Mouse (Mus musculus) CH12.LX (cell line): ENCODE data around the gene Efna3. TPM values are rescaled to one million over a fixed set of nuclear protein-coding genes. Genes with fewer than 3 reads are reported as not detected.

Experiments
- DNase-seq: peaks from one replicate; pipeline ENCODE4 v3.0.0-alpha.2; 2013; ENCODE audit errors: extremely low read depth
- H3K27ac ChIP-seq: 2 replicates; pipeline ENCODE4 v1.5.1; 2012; ENCODE audit warnings: low read depth, mild to moderate bottlenecking, control low read depth, moderate library complexity; ENCODE audit not compliant: insufficient read depth
- H3K27me3 ChIP-seq: replicated peaks from 2 replicates; pipeline ENCODE3; 2012; ENCODE audit warnings: inconsistent platforms
- H3K36me3 ChIP-seq, 2 experiments: replicated peaks in 1 of 2; 2 replicates each; pipeline versions ENCODE3 to v1.6.1; 2012; ENCODE audit warnings: inconsistent platforms in 1 of 2, low read length in 1 of 2, mild to moderate bottlenecking in 1 of 2, mixed read lengths in 1 of 2, moderate library complexity in 1 of 2; ENCODE audit not compliant: control insufficient read depth in 1 of 2, insufficient read depth in 1 of 2
- H3K4me1 ChIP-seq, 2 experiments: 2 replicates each; pipeline ENCODE4 v1.6.1; 2012; ENCODE audit warnings: inconsistent platforms in 1 of 2, moderate library complexity in 1 of 2; ENCODE audit not compliant: insufficient read depth in 2 of 2, control insufficient read depth in 1 of 2
- H3K4me2 ChIP-seq: 2 replicates; pipeline ENCODE4 v1.6.1; 2012; ENCODE audit warnings: low read depth, mild to moderate bottlenecking, control low read depth; ENCODE audit not compliant: poor library complexity, insufficient read depth, severe bottlenecking
- H3K4me3 ChIP-seq, 3 experiments: fragments of 150-350 bp in 1 of 3; sonication (generic) in 1 of 3; replicated peaks in 1 of 3; 2 replicates each; pipeline versions ENCODE3 to v1.5.1; 2011 to 2012; ENCODE audit warnings: low read depth in 2 of 3, low read length in 2 of 3, mild to moderate bottlenecking in 2 of 3, moderate library complexity in 2 of 3, control low read depth in 1 of 3, improper control_type of control experiment in 1 of 3, inconsistent platforms in 1 of 3, mixed read lengths in 1 of 3; ENCODE audit not compliant: poor library complexity in 1 of 3
- H3K79me2 ChIP-seq: replicated peaks from 2 replicates; pipeline ENCODE4 v1.6.1; 2012; ENCODE audit warnings: mild to moderate bottlenecking, moderate library complexity; ENCODE audit not compliant: control insufficient read depth, poor library complexity, insufficient read depth, severe bottlenecking; ENCODE audit errors: extremely low read depth
- H3K9ac ChIP-seq: 2 replicates; pipeline ENCODE4 v1.6.1; 2012; ENCODE audit warnings: low read depth, mild to moderate bottlenecking, control low read depth, moderate library complexity; ENCODE audit not compliant: insufficient read depth
- H3K9me3 ChIP-seq: replicated peaks from 2 replicates; pipeline ENCODE3; 2012; ENCODE audit warnings: low read length, inconsistent platforms, mixed read lengths
- CHD2 ChIP-seq: IDR thresholded peaks from 2 replicates; pipeline ENCODE4 v1.6.1; 2011; ENCODE audit warnings: low read length, improper control_type of control experiment
- EP300 ChIP-seq: IDR thresholded peaks from 2 replicates; pipeline ENCODE4 v1.6.1; 2011; ENCODE audit warnings: low read length, improper control_type of control experiment
- ETS1 ChIP-seq: conservative IDR thresholded peaks from 2 replicates; pipeline ENCODE4 v1.6.1; 2012; ENCODE audit warnings: low read depth, mild to moderate bottlenecking, inconsistent platforms, low read length, improper control_type of control experiment, moderate library complexity
- GABPA ChIP-seq: IDR thresholded peaks from 2 replicates; pipeline ENCODE4 v1.6.1; 2012; ENCODE audit warnings: low read depth, low read length, improper control_type of control experiment, inconsistent platforms; ENCODE audit not compliant: insufficient replicate concordance
- HCFC1 ChIP-seq: IDR thresholded peaks from 2 replicates; pipeline ENCODE4 v1.6.1; 2012; ENCODE audit warnings: low read depth, mild to moderate bottlenecking, inconsistent platforms, low read length, improper control_type of control experiment
- JUN ChIP-seq: IDR thresholded peaks from 2 replicates; pipeline ENCODE4 v1.6.1; 2011; ENCODE audit warnings: low read depth, mild to moderate bottlenecking, low read length, improper control_type of control experiment, moderate library complexity; ENCODE audit not compliant: insufficient read depth
- JUND ChIP-seq: conservative IDR thresholded peaks from 2 replicates; pipeline ENCODE4 v1.6.1; 2011; ENCODE audit warnings: low read depth, low read length, improper control_type of control experiment
- MAFK ChIP-seq: IDR thresholded peaks from 2 replicates; pipeline ENCODE4 v1.6.1; 2011; ENCODE audit warnings: low read length, improper control_type of control experiment; ENCODE audit not compliant: insufficient replicate concordance
- MAX ChIP-seq: IDR thresholded peaks from 2 replicates; pipeline ENCODE4 v1.6.1; 2011; ENCODE audit warnings: low read length, improper control_type of control experiment
- MAZ ChIP-seq: IDR thresholded peaks from 2 replicates; pipeline ENCODE4 v1.6.1; 2012; ENCODE audit warnings: low read depth, mild to moderate bottlenecking, inconsistent platforms, low read length, improper control_type of control experiment, moderate library complexity
- MEF2A ChIP-seq: IDR thresholded peaks from 2 replicates; pipeline ENCODE4 v1.6.1; 2014; ENCODE audit warnings: low read depth, mild to moderate bottlenecking, inconsistent platforms, low read length, improper control_type of control experiment, borderline replicate concordance
- MXI1 ChIP-seq: IDR thresholded peaks from 2 replicates; pipeline ENCODE4 v1.6.1; 2011; ENCODE audit warnings: mild to moderate bottlenecking, low read depth, low read length, improper control_type of control experiment
- MYC ChIP-seq: IDR thresholded peaks from 2 replicates; pipeline ENCODE4 v1.6.1; 2011; ENCODE audit warnings: low read depth, mild to moderate bottlenecking, improper control_type of control experiment, low read length
- NELFE ChIP-seq: IDR thresholded peaks from 2 replicates; pipeline ENCODE4 v1.6.1; 2011; ENCODE audit warnings: low read depth, low read length, improper control_type of control experiment
- NRF1 ChIP-seq: IDR thresholded peaks from 2 replicates; pipeline ENCODE4 v1.6.1; 2014; ENCODE audit warnings: low read depth, mild to moderate bottlenecking, inconsistent platforms, low read length, improper control_type of control experiment, moderate library complexity
- PAX5 ChIP-seq: IDR thresholded peaks from 2 replicates; pipeline ENCODE4 v1.6.1; 2012; ENCODE audit warnings: low read length, inconsistent platforms, mixed read lengths
- POLR2AphosphoS2 ChIP-seq: IDR thresholded peaks from 2 replicates; pipeline ENCODE4 v1.6.1; 2011; ENCODE audit warnings: low read depth, low read length, improper control_type of control experiment
- RAD21 ChIP-seq: IDR thresholded peaks from 2 replicates; pipeline ENCODE4 v1.6.1; 2011; ENCODE audit warnings: low read depth, mild to moderate bottlenecking, low read length, improper control_type of control experiment, moderate library complexity
- RCOR1 ChIP-seq: conservative IDR thresholded peaks from 2 replicates; pipeline ENCODE4 v1.6.1; 2012; ENCODE audit warnings: low read depth, mild to moderate bottlenecking, inconsistent platforms, low read length, improper control_type of control experiment
- SIN3A ChIP-seq: IDR thresholded peaks from 2 replicates; pipeline ENCODE4 v1.6.1; 2012; ENCODE audit warnings: low read length, improper control_type of control experiment, inconsistent platforms
- UBTF ChIP-seq: IDR thresholded peaks from 2 replicates; pipeline ENCODE4 v1.6.1; 2012; ENCODE audit warnings: low read depth, mild to moderate bottlenecking, inconsistent platforms, low read length, improper control_type of control experiment, moderate library complexity
- ZC3H11A ChIP-seq: IDR thresholded peaks from 2 replicates; pipeline ENCODE4 v1.6.1; 2012; ENCODE audit warnings: low read depth, mild to moderate bottlenecking, inconsistent platforms, low read length, improper control_type of control experiment
- ZNF384 ChIP-seq: IDR thresholded peaks from 2 replicates; pipeline ENCODE4 v1.6.1; 2012; ENCODE audit warnings: low read depth, low read length, improper control_type of control experiment, inconsistent platforms
- dilution Hi-C: fragments of 300-500 bp; cut with MboI; formaldehyde crosslinking; loops from 2 replicates; pipeline ENCODE4 v1.14.3; 2020; ENCODE audit warnings: low sequenced_read_pairs; ENCODE audit not compliant: extremely low pct_unique_long_range_greater_than_20kb, extremely low pct_ligation_motif_present
- in situ Hi-C: fragments of 300-500 bp; cut with MboI; formaldehyde crosslinking; loops from 3 replicates; pipeline ENCODE4 v1.14.3; 2019; ENCODE audit warnings: low sequenced_read_pairs, low pct_ligation_motif_present, low pct_unique_long_range_greater_than_20kb, mixed read lengths
- polyA plus RNA-seq: library from polyadenylated mRNA; unstranded; fragments of >175 nt; gene quantifications from 2 replicates; pipeline ENCODE4 v1.2.1, GENCODE M21; 2012; ENCODE audit warnings: low read depth; ENCODE audit not compliant: insufficient read length
- total RNA-seq, 2 experiments: library from RNA; depleted of rRNA; stranded (reverse); fragments of 300-350 nt in 1 of 2; fragments of >200 nt in 1 of 2; gene quantifications; 2 replicates each; pipeline ENCODE4 v1.2.3; 2012 to 2014

The Efna3 gene
- total and polyA plus RNA-seq, 3 experiments, result 0.09 to 0.13 TPM; not detected in 1

DNA sequence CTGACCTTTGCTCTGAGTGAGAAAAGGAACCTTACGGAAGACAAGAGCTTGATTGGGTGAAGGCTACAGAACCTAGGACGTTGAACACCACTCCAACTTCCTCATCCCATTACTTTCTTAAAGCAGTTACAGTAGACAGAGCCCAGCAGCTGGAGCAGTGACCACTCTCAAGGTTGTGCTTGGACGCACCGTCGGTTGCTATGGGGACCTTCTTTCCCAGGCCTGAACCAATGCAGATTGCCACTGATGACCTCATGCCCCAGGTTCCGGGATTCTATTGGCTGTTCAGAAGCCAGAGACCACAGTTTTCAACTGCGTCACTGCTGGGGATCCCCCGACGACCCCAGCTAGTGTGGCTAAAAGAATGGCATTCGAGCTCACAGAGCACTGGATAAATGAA lies 8.2 kb upstream of the Efna3 start:
- H3K4me3 ChIP-seq, result no peak overlapping the region
- no peak overlapping the region for H3K4me2 ChIP-seq
- no peak for DNase-seq
- TF ChIP-seq UBTF (no peak), SIN3A (0 out of 2 replicates have a peak, but pooled peaks have one; percentile 33), JUND (0 out of 2 replicates have a peak, but pooled peaks have one; percentile 10), MXI1 (peak; percentile 62; the same call in 1 of the 2 replicates), MAX (no peak), JUN (peak; percentile 60)
- TF ChIP-seq, all 38 proteins: peak for 4
- in situ Hi-C loops, result loop anchor here (25.0 kb wide), 2 partner anchors 356 to 431 kb away; partner anchors contain the start of genes Chrnb2 and Ube2q1
- dilution Hi-C loops, result no loop called here
- Histone ChIP-seq H3K36me3 (no peaks in the 10 kb centered on the region), H3K79me2 (no peaks in the 10 kb centered on the region), H3K9ac (no peak overlapping the region), H3K4me1 (peaks cover 9 to 20% of the 10 kb centered on the region in 2 experiments), H3K9me3 (no peaks in the 10 kb centered on the region), H3K27ac (no peak overlapping the region), H3K27me3 (peaks cover 46% of the 10 kb centered on the region)

GRCm38 (mm10) chr3:89330346-89330745 lies 7.6 kb upstream of the Efna3 start:
- no peak overlapping the region for H3K9ac ChIP-seq
- no peaks in the 10 kb centered on the region for H3K36me3 ChIP-seq
- in situ Hi-C loops, result loop anchor here (25.0 kb wide), 2 partner anchors 357 to 432 kb away; partner anchors contain the start of genes Chrnb2 and Ube2q1
- no peak for TF ChIP-seq RCOR1
- TF ChIP-seq RAD21, result no peak
- no peak for TF ChIP-seq POLR2AphosphoS2
- no peak for TF ChIP-seq MAZ
- TF ChIP-seq, all 38 proteins: peak for 0
- no peaks in the 10 kb centered on the region for H3K9me3 ChIP-seq
- no peak for DNase-seq
- H3K4me2 ChIP-seq, result no peak overlapping the region
- peaks cover 9 to 20% of the 10 kb centered on the region in 2 experiments for H3K4me1 ChIP-seq
- peaks cover 48% of the 10 kb centered on the region for H3K27me3 ChIP-seq
- dilution Hi-C loops, result no loop called here
- no peaks in the 10 kb centered on the region for H3K79me2 ChIP-seq
- no peak overlapping the region for H3K4me3 ChIP-seq
- H3K27ac ChIP-seq, result no peak overlapping the region

GRCm38 (mm10) chr3:89328623-89329022 lies 5.9 kb upstream of the Efna3 start:
- peaks cover 9 to 20% of the 10 kb centered on the region in 2 experiments for H3K4me1 ChIP-seq
- in situ Hi-C loops (loop anchor here (25.0 kb wide), 2 partner anchors 359 to 434 kb away; partner anchors contain the start of genes Chrnb2 and Ube2q1), dilution Hi-C loops (no loop called here)
- H3K4me3 ChIP-seq, result no peak overlapping the region
- no peaks in the 10 kb centered on the region for H3K9me3 ChIP-seq
- H3K9ac ChIP-seq, result no peak overlapping the region
- no peaks in the 10 kb centered on the region for H3K36me3 ChIP-seq
- H3K27me3 ChIP-seq, result peaks cover 51% of the 10 kb centered on the region
- no peak overlapping the region for H3K4me2 ChIP-seq
- H3K79me2 ChIP-seq, result no peaks in the 10 kb centered on the region
- H3K27ac ChIP-seq, result no peak overlapping the region
- TF ChIP-seq MAX (no peak), EP300 (no peak), MAZ (no peak), MXI1 (no peak), ZNF384 (no peak), NRF1 (no peak), JUN (no peak), CHD2 (no peak), PAX5 (no peak), HCFC1 (no peak), MYC (no peak), NELFE (no peak), ETS1 (no peak), MAFK (no peak), MEF2A (no peak), ZC3H11A (no peak), SIN3A (no peak), POLR2AphosphoS2 (no peak), GABPA (no peak), JUND (no peak)
- DNase-seq, result no peak
